Mouse (Mus musculus): ENCODE results near the gene Zc3h4. TPM values are rescaled to one million over a fixed set of nuclear protein-coding genes. Genes with fewer than 3 reads are reported as not detected.

Zc3h4 gene
- polyA plus RNA-seq, 1 experiment from 2014 or later, result 6.2 TPM

- H3K36me3 ChIP-seq (ENCODE audit: control insufficient read depth, insufficient read depth, low read length), result no peaks in the 10 kb centered on the region
- TF ChIP-seq CTCF (IDR thresholded peaks at IDR 0.05; ENCODE audit: low read depth) (no peak), EP300 (optimal IDR thresholded peaks at IDR 0.05) (no peak)
- WGBS, result 12% methylated on average over 21 of the region's 21 CpGs
- H3K9me3 ChIP-seq (ENCODE audit: control insufficient read depth, low read length), result no peaks in the 10 kb centered on the region
- peaks cover 6% of the 10 kb centered on the region for H3K4me1 ChIP-seq (replicated peaks; ENCODE audit: control insufficient read depth, insufficient read depth)
- peak overlapping the region; percentile 100 for H3K27ac ChIP-seq (replicated peaks)
- H3K27me3 ChIP-seq (ENCODE audit: control insufficient read depth, insufficient read depth, low read length), result no peaks in the 10 kb centered on the region
- H3K4me2 ChIP-seq (replicated peaks; ENCODE audit: low read depth), result peak overlapping the region; percentile 64
- ATAC-seq (ENCODE audit: low FRiP score, low TSS enrichment) (no peak), DNase-seq (ENCODE audit: low spot score) (peak; percentile 41)
- peak overlapping the region; percentile 98 for H3K4me3 ChIP-seq (ENCODE audit: low read depth, low read length)
- H3K9ac ChIP-seq (ENCODE audit: low read length), result peak overlapping the region; percentile 100
Measured at GRCm38 (mm10) chr7:16402968-16403948, 2.5 kb downstream of the Zc3h4 start.

GRCm38 (mm10) chr7:16404315-16405072 lies 3.8 kb downstream of the Zc3h4 start:
- DNase-seq (ENCODE audit: low spot score), result no peak
- H3K27me3 ChIP-seq (ENCODE audit: control insufficient read depth, insufficient read depth, low read length), result no peaks in the 10 kb centered on the region
- no peak for TF ChIP-seq EP300 (optimal IDR thresholded peaks at IDR 0.05)
- TF ChIP-seq CTCF (IDR thresholded peaks at IDR 0.05; ENCODE audit: low read depth), result no peak
- no peak overlapping the region for H3K4me2 ChIP-seq (replicated peaks; ENCODE audit: low read depth)
- no peak overlapping the region for H3K4me3 ChIP-seq (ENCODE audit: low read depth, low read length)
- H3K4me1 ChIP-seq (replicated peaks; ENCODE audit: control insufficient read depth, insufficient read depth), result peaks cover 6% of the 10 kb centered on the region
- ATAC-seq (ENCODE audit: low FRiP score, low TSS enrichment), result no peak
- peak overlapping the region; percentile 96 for H3K27ac ChIP-seq (replicated peaks)
- H3K9ac ChIP-seq (ENCODE audit: low read length), result no peak overlapping the region
- H3K9me3 ChIP-seq (ENCODE audit: control insufficient read depth, low read length), result no peaks in the 10 kb centered on the region
- H3K36me3 ChIP-seq (ENCODE audit: control insufficient read depth, insufficient read depth, low read length), result no peaks in the 10 kb centered on the region
- WGBS, result 47% methylated on average over 3 of the region's 3 CpGs

DNA sequence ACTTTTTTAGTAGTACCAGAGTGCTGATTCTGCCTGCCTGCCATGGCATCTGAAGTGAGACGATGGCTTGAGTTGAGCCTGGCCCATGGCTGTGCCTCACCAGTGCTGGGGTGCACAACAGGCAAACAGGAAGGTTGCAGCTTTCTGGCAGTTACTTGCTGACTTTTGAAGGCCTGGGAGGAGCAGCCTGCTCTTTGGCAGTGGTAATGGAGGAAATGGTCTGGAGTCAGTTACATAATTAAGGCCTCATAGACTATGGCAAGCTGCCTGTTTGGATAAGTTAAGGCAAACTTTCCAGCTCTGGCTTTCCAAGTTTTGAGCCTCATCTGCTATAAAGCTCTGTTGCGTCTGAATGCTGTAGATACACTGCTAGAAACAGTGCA lies 4.4 kb downstream of the Zc3h4 start:
- H3K4me1 ChIP-seq (replicated peaks; ENCODE audit: control insufficient read depth, insufficient read depth), result peaks cover 6% of the 10 kb centered on the region
- no peaks in the 10 kb centered on the region for H3K9me3 ChIP-seq (ENCODE audit: control insufficient read depth, low read length)
- H3K4me2 ChIP-seq (replicated peaks; ENCODE audit: low read depth), result no peak overlapping the region; the same call in 1 of the 2 replicates
- TF ChIP-seq CTCF (IDR thresholded peaks at IDR 0.05; ENCODE audit: low read depth), result no peak
- no peak for TF ChIP-seq EP300 (optimal IDR thresholded peaks at IDR 0.05)
- peak overlapping the region; percentile 96 for H3K27ac ChIP-seq (replicated peaks)
- WGBS, result 22% methylated on average over 2 of the region's 2 CpGs
- ATAC-seq (ENCODE audit: low FRiP score, low TSS enrichment) (no peak), DNase-seq (ENCODE audit: low spot score) (peak; percentile 34)
- H3K27me3 ChIP-seq (ENCODE audit: control insufficient read depth, insufficient read depth, low read length), result no peaks in the 10 kb centered on the region
- no peaks in the 10 kb centered on the region for H3K36me3 ChIP-seq (ENCODE audit: control insufficient read depth, insufficient read depth, low read length)
- peak overlapping the region; percentile 24; the same call in 1 of the 2 replicates for H3K9ac ChIP-seq (ENCODE audit: low read length)
- H3K4me3 ChIP-seq (ENCODE audit: low read depth, low read length), result no peak overlapping the region

DNA sequence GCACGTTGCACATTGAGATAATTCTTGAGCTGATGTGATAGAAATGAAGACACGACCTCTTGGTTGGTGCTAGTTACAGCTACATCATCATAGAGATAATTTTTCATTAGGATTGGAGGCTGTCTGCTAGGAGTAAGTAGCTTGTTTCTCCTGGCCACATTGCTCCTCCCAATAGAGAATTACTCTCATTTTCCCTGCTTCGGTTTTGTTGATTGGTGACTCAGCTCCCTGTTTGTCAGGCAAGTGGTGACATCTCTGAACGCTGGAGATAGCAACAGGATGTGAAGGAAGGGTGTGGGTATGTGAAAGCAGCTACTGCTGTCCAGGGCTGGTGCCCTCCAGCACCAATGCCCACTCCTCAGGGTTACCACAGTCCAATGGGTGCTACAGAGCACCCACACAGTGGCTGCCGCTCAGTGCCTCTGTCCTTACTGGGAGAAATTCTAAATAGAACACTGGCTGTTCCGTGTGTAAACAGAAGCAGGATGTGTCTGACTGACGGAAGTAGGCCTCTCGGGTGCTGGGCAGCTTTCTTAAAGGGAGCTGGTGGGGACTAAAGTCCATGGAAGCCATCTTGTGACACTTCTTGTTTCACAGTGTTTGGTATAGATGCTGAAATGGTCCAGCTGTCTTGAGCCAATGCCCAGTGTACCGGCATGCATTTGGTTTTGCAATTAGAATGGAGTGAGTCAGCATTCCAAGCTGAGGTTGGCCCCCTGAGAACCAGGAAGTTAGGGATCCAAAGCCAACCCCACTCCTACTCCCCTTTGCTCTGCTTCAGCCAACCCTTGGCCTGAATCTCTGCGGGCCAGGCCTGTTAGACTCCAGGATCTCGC lies 5.0 kb downstream of the Zc3h4 start:
- Histone ChIP-seq H3K9ac (ENCODE audit: low read length) (peak overlapping the region; percentile 24), H3K4me1 (replicated peaks; ENCODE audit: control insufficient read depth, insufficient read depth) (peaks cover 6% of the 10 kb centered on the region), H3K27ac (replicated peaks) (peak overlapping the region; percentile 96), H3K27me3 (ENCODE audit: control insufficient read depth, insufficient read depth, low read length) (no peaks in the 10 kb centered on the region), H3K4me3 (ENCODE audit: low read depth, low read length) (0 out of 2 replicates have a peak overlapping the region, but pooled peaks have one; percentile 0), H3K9me3 (ENCODE audit: control insufficient read depth, low read length) (no peaks in the 10 kb centered on the region), H3K4me2 (replicated peaks; ENCODE audit: low read depth) (peak overlapping the region; percentile 35), H3K36me3 (ENCODE audit: control insufficient read depth, insufficient read depth, low read length) (no peaks in the 10 kb centered on the region)
- DNase-seq (ENCODE audit: low spot score), result peak; percentile 85
- 9% methylated on average over 11 of the region's 11 CpGs for WGBS
- peak; percentile 93 for ATAC-seq (ENCODE audit: low FRiP score, low TSS enrichment)
- TF ChIP-seq CTCF (IDR thresholded peaks at IDR 0.05; ENCODE audit: low read depth), result no peak
- TF ChIP-seq EP300 (optimal IDR thresholded peaks at IDR 0.05), result no peak

GRCm38 (mm10) chr7:16406978-16407377 lies 6.3 kb downstream of the Zc3h4 start:
- TF ChIP-seq EP300 (optimal IDR thresholded peaks at IDR 0.05) (no peak), CTCF (IDR thresholded peaks at IDR 0.05; ENCODE audit: low read depth) (no peak)
- ATAC-seq (ENCODE audit: low FRiP score, low TSS enrichment), result no peak
- H3K4me2 ChIP-seq (replicated peaks; ENCODE audit: low read depth), result no peak overlapping the region
- 0 out of 2 replicates have a peak overlapping the region, but pooled peaks have one; percentile 24 for H3K27ac ChIP-seq (replicated peaks)
- no peaks in the 10 kb centered on the region for H3K36me3 ChIP-seq (ENCODE audit: control insufficient read depth, insufficient read depth, low read length)
- WGBS, result 89% methylated on average over 3 of the region's 3 CpGs
- no peaks in the 10 kb centered on the region for H3K9me3 ChIP-seq (ENCODE audit: control insufficient read depth, low read length)
- DNase-seq (ENCODE audit: low spot score), result no peak
- H3K9ac ChIP-seq (ENCODE audit: low read length), result no peak overlapping the region
- no peak overlapping the region for H3K4me3 ChIP-seq (ENCODE audit: low read depth, low read length)
- no peaks in the 10 kb centered on the region for H3K27me3 ChIP-seq (ENCODE audit: control insufficient read depth, insufficient read depth, low read length)
- peaks cover 6% of the 10 kb centered on the region for H3K4me1 ChIP-seq (replicated peaks; ENCODE audit: control insufficient read depth, insufficient read depth)

Data from stomach, postnatal 0 days (tissue).